Mouse (Mus musculus): ENCODE data around the gene Card11. TPM values are rescaled to one million over a fixed set of nuclear protein-coding genes. Genes with fewer than 3 reads are reported as not detected.

Card11 gene
- polyA plus RNA-seq, 1 experiment from 2014 or later, result 0.04 TPM

GRCm38 (mm10) chr5:140889539-140889938, 110.8 kb downstream of the Card11 start:
- no peaks in the 10 kb centered on the region; the same call in 1 of the 2 replicates for H3K27me3 ChIP-seq
- no peaks in the 10 kb centered on the region for H3K9me3 ChIP-seq
- H3K36me3 ChIP-seq (replicated peaks), result no peaks in the 10 kb centered on the region
- H3K4me3 ChIP-seq (replicated peaks), result no peak overlapping the region
- no peak overlapping the region for H3K4me2 ChIP-seq
- 47% methylated on average over 8 of the region's 8 CpGs for WGBS
- ATAC-seq (ENCODE audit: low FRiP score), result no peak
- H3K4me1 ChIP-seq, result no peaks in the 10 kb centered on the region
- no peak overlapping the region for H3K27ac ChIP-seq
- H3K9ac ChIP-seq, result no peak overlapping the region

GRCm38 (mm10) chr5:140887871-140888270, 112.5 kb downstream of the Card11 start:
- no peaks in the 10 kb centered on the region for H3K9me3 ChIP-seq
- no peak overlapping the region for H3K27ac ChIP-seq
- H3K4me2 ChIP-seq, result no peak overlapping the region
- no peak overlapping the region for H3K4me3 ChIP-seq (replicated peaks)
- H3K27me3 ChIP-seq, result no peaks in the 10 kb centered on the region; the same call in 1 of the 2 replicates
- no peak overlapping the region for H3K9ac ChIP-seq
- WGBS, result 78% methylated on average over 8 of the region's 8 CpGs
- ATAC-seq (ENCODE audit: low FRiP score), result no peak
- H3K4me1 ChIP-seq, result no peaks in the 10 kb centered on the region
- H3K36me3 ChIP-seq (replicated peaks), result no peaks in the 10 kb centered on the region

- no peaks in the 10 kb centered on the region for H3K27me3 ChIP-seq
- ATAC-seq (ENCODE audit: low FRiP score), result no peak
- 70% methylated on average over 13 of the region's 13 CpGs for WGBS
These were observed 115.4 kb downstream of the Card11 start for GRCm38 (mm10) chr5:140884966-140885365.

GRCm38 (mm10) chr5:140882391-140882790, 118.0 kb downstream of the Card11 start:
- Histone ChIP-seq H3K4me2 (no peak overlapping the region), H3K27me3 (no peaks in the 10 kb centered on the region), H3K9ac (no peak overlapping the region), H3K9me3 (0 out of 2 replicates have a peak, but pooled peaks cover 4% of the 10 kb centered on the region), H3K36me3 (replicated peaks) (no peaks in the 10 kb centered on the region), H3K27ac (no peak overlapping the region), H3K4me3 (replicated peaks) (no peak overlapping the region), H3K4me1 (no peaks in the 10 kb centered on the region)
- WGBS, result 82% methylated on average over 4 of the region's 4 CpGs
- ATAC-seq (ENCODE audit: low FRiP score), result no peak

More at GRCm38 (mm10) chr5:140884966-140885365, 115.4 kb downstream of the Card11 start:
- Histone ChIP-seq H3K4me1 (no peaks in the 10 kb centered on the region), H3K9me3 (no peaks in the 10 kb centered on the region), H3K4me3 (replicated peaks) (no peak overlapping the region), H3K9ac (no peak overlapping the region), H3K4me2 (no peak overlapping the region), H3K36me3 (replicated peaks) (no peaks in the 10 kb centered on the region), H3K27ac (no peak overlapping the region)

GRCm38 (mm10) chr5:140880151-140880550, 120.2 kb downstream of the Card11 start:
- Histone ChIP-seq H3K4me1 (no peaks in the 10 kb centered on the region), H3K27ac (no peak overlapping the region), H3K9ac (no peak overlapping the region), H3K4me2 (no peak overlapping the region), H3K36me3 (replicated peaks) (no peaks in the 10 kb centered on the region), H3K4me3 (replicated peaks) (no peak overlapping the region), H3K9me3 (0 out of 2 replicates have a peak, but pooled peaks cover 4% of the 10 kb centered on the region), H3K27me3 (no peaks in the 10 kb centered on the region)
- WGBS, result 65% methylated on average over 10 of the region's 10 CpGs
- no peak for ATAC-seq (ENCODE audit: low FRiP score)

GRCm38 (mm10) chr5:140878644-140879043, 121.7 kb downstream of the Card11 start:
- no peak overlapping the region for H3K9ac ChIP-seq
- no peak for ATAC-seq (ENCODE audit: low FRiP score)
- WGBS, result 68% methylated on average over 6 of the region's 6 CpGs

GRCm38 (mm10) chr5:140873736-140874307, 126.6 kb downstream of the Card11 start:
- no peak overlapping the region for H3K27ac ChIP-seq
- H3K27me3 ChIP-seq, result peaks cover 15% of the 10 kb centered on the region
- 0 out of 2 replicates have a peak, but pooled peaks cover 4% of the 10 kb centered on the region for H3K9me3 ChIP-seq
- peaks cover 18% of the 10 kb centered on the region for H3K4me1 ChIP-seq
- H3K4me2 ChIP-seq, result no peak overlapping the region
- no peak overlapping the region for H3K4me3 ChIP-seq (replicated peaks)
- H3K9ac ChIP-seq, result no peak overlapping the region
- WGBS, result 90% methylated on average over 6 of the region's 6 CpGs
- no peaks in the 10 kb centered on the region for H3K36me3 ChIP-seq (replicated peaks)
- ATAC-seq (ENCODE audit: low FRiP score), result no peak

More at GRCm38 (mm10) chr5:140878644-140879043, 121.7 kb downstream of the Card11 start:
- H3K9me3 ChIP-seq, result 0 out of 2 replicates have a peak, but pooled peaks cover 4% of the 10 kb centered on the region
- H3K4me1 ChIP-seq, result no peaks in the 10 kb centered on the region
- 0 out of 2 replicates have a peak, but pooled peaks cover 4% of the 10 kb centered on the region for H3K27me3 ChIP-seq
- H3K36me3 ChIP-seq (replicated peaks), result no peaks in the 10 kb centered on the region
- no peak overlapping the region for H3K4me2 ChIP-seq
- no peak overlapping the region for H3K4me3 ChIP-seq (replicated peaks)
- H3K27ac ChIP-seq, result no peak overlapping the region

- no peaks in the 10 kb centered on the region for H3K36me3 ChIP-seq (replicated peaks)
- peak overlapping the region; percentile 17 for H3K4me2 ChIP-seq
- peaks cover 15% of the 10 kb centered on the region for H3K27me3 ChIP-seq
- H3K27ac ChIP-seq, result no peak overlapping the region
- peaks cover 18% of the 10 kb centered on the region for H3K4me1 ChIP-seq
- H3K9ac ChIP-seq, result no peak overlapping the region
- no peak overlapping the region for H3K4me3 ChIP-seq (replicated peaks)
- ATAC-seq (ENCODE audit: low FRiP score), result no peak
- H3K9me3 ChIP-seq, result no peaks in the 10 kb centered on the region
- 33% methylated on average over 18 of the region's 18 CpGs for WGBS
These were observed 127.3 kb downstream of the Card11 start for GRCm38 (mm10) chr5:140873039-140873551.

- 16% methylated on average over 11 of the region's 11 CpGs for WGBS
These were observed 127.8 kb downstream of the Card11 start for GRCm38 (mm10) chr5:140872532-140873038.

GRCm38 (mm10) chr5:140871241-140871640, 129.1 kb downstream of the Card11 start:
- Histone ChIP-seq H3K4me3 (replicated peaks) (no peak overlapping the region), H3K4me1 (peaks cover 18% of the 10 kb centered on the region), H3K4me2 (no peak overlapping the region), H3K9ac (no peak overlapping the region), H3K27me3 (peaks cover 15% of the 10 kb centered on the region), H3K9me3 (no peaks in the 10 kb centered on the region), H3K27ac (no peak overlapping the region), H3K36me3 (replicated peaks) (no peaks in the 10 kb centered on the region)
- 75% methylated on average over 6 of the region's 6 CpGs for WGBS
- ATAC-seq (ENCODE audit: low FRiP score), result no peak

More at GRCm38 (mm10) chr5:140872532-140873038, 127.8 kb downstream of the Card11 start:
- Histone ChIP-seq H3K36me3 (replicated peaks) (no peaks in the 10 kb centered on the region), H3K4me3 (replicated peaks) (no peak overlapping the region), H3K9me3 (no peaks in the 10 kb centered on the region), H3K9ac (no peak overlapping the region), H3K27ac (no peak overlapping the region), H3K4me2 (peak overlapping the region; percentile 17), H3K27me3 (peaks cover 15% of the 10 kb centered on the region), H3K4me1 (peaks cover 18% of the 10 kb centered on the region)
- peak; percentile 36; the same call in 1 of the 2 replicates for ATAC-seq (ENCODE audit: low FRiP score)

GRCm38 (mm10) chr5:140869034-140869433, 131.3 kb downstream of the Card11 start:
- Histone ChIP-seq H3K9ac (no peak overlapping the region), H3K9me3 (no peaks in the 10 kb centered on the region), H3K4me1 (peaks cover 18% of the 10 kb centered on the region), H3K4me2 (no peak overlapping the region), H3K36me3 (replicated peaks) (no peaks in the 10 kb centered on the region), H3K27ac (no peak overlapping the region), H3K4me3 (replicated peaks) (no peak overlapping the region), H3K27me3 (peaks cover 15% of the 10 kb centered on the region)
- 64% methylated on average over 2 of the region's 2 CpGs for WGBS
- ATAC-seq (ENCODE audit: low FRiP score), result no peak

- no peak overlapping the region for H3K9ac ChIP-seq
- H3K4me3 ChIP-seq (replicated peaks), result no peak overlapping the region
- H3K9me3 ChIP-seq, result no peaks in the 10 kb centered on the region
- no peak overlapping the region for H3K4me2 ChIP-seq
- H3K4me1 ChIP-seq, result peaks cover 5% of the 10 kb centered on the region; the same call in 1 of the 2 replicates
- no peaks in the 10 kb centered on the region for H3K36me3 ChIP-seq (replicated peaks)
- H3K27me3 ChIP-seq, result peaks cover 5% of the 10 kb centered on the region; the same call in 1 of the 2 replicates
- H3K27ac ChIP-seq, result no peak overlapping the region
- no peak for ATAC-seq (ENCODE audit: low FRiP score)
- WGBS, result 87% methylated on average over 5 of the region's 5 CpGs
These were observed 140.7 kb downstream of the Card11 start for GRCm38 (mm10) chr5:140859730-140860129.
